18 mouse cellular contexts compared by ENCODE assay signal in genomic region chr1:23200460-23200859, GRCm38 (mm10).
A peak's percentile ranks its signal among the peaks of the same experiment; 100 is the strongest.
DNase-seq lines count a peak whose midpoint lies in the region; ATAC-seq and TF ChIP-seq lines count a peak whose summit lies in the region.
"Had no signal": no experiment of that assay in that cellular context is flagged by ENCODE, and none has a peak within 500 bp of the region (broad histone marks: within the 10 kb centered on the region; RNA-seq: fewer than 3 reads in every experiment).

No protein-coding gene starts in this region.

- 0 out of 2 replicates have a peak, but pooled peaks have one; percentile 27 for TF ChIP-seq POLR2A in heart, adult 2 months (IDR thresholded peaks at IDR 0.05; ENCODE audit: insufficient read depth, low read depth, low read length)
- no peak for TF ChIP-seq POLR2A in brain, embryonic 14.5 days (IDR thresholded peaks at IDR 0.05; ENCODE audit: borderline replicate concordance, extremely low read depth, insufficient read depth, insufficient read length, poor library complexity, severe bottlenecking)

- no peaks in the 10 kb centered on the region for H3K27me3 ChIP-seq in heart, adult 2 months (ENCODE audit: control insufficient read depth, insufficient read depth, low read length)
- H3K27me3 ChIP-seq in heart, embryonic 12.5 days (replicated peaks): no peaks in the 10 kb centered on the region
- H3K27me3 ChIP-seq in heart, embryonic 11.5 days (ENCODE audit: control insufficient read depth, insufficient read depth, low read length): no peaks in the 10 kb centered on the region
- no peaks in the 10 kb centered on the region for H3K27me3 ChIP-seq in lung, embryonic 15.5 days
- no peaks in the 10 kb centered on the region for H3K27me3 ChIP-seq in forebrain, embryonic 10.5 days (ENCODE audit: poor library complexity, severe bottlenecking)
- H3K27me3 ChIP-seq: forebrain, embryonic 15.5 days; heart, embryonic 13.5 days; liver, embryonic 12.5 days; megakaryocyte, embryonic 14.5 days; neural tube, embryonic 12.5 days had no signal

- no peak overlapping the region for H3K9ac ChIP-seq in heart, adult 2 months (ENCODE audit: low read depth, low read length)
- no peak overlapping the region for H3K9ac ChIP-seq in heart, embryonic 12.5 days
- H3K9ac ChIP-seq in heart, embryonic 11.5 days (ENCODE audit: low read depth, low read length): no peak overlapping the region
- H3K9ac ChIP-seq in lung, embryonic 15.5 days: no peak overlapping the region
- H3K9ac ChIP-seq: forebrain, embryonic 15.5 days; heart, embryonic 13.5 days; hindbrain, embryonic 14.5 days; liver, embryonic 12.5 days; neural tube, embryonic 12.5 days had no signal

- H3K27ac ChIP-seq in heart, adult 2 months: peak overlapping the region; percentile 75
- H3K27ac ChIP-seq in heart, embryonic 12.5 days (ENCODE audit: poor library complexity, severe bottlenecking): no peak overlapping the region
- no peak overlapping the region for H3K27ac ChIP-seq in heart, embryonic 11.5 days (ENCODE audit: low read depth, low read length)
- H3K27ac ChIP-seq in lung, embryonic 15.5 days: peak overlapping the region; percentile 32
- no peak overlapping the region for H3K27ac ChIP-seq in forebrain, embryonic 10.5 days
- H3K27ac ChIP-seq: forebrain, embryonic 15.5 days; heart, embryonic 13.5 days; hindbrain, embryonic 14.5 days; limb, embryonic 10.5 days; liver, embryonic 12.5 days; neural tube, embryonic 12.5 days had no signal

- peaks cover 18% of the 10 kb centered on the region for H3K36me3 ChIP-seq in heart, adult 2 months (ENCODE audit: control insufficient read depth, insufficient read depth, low read length)
- no peaks in the 10 kb centered on the region for H3K36me3 ChIP-seq in heart, embryonic 12.5 days
- no peaks in the 10 kb centered on the region for H3K36me3 ChIP-seq in heart, embryonic 11.5 days (ENCODE audit: control insufficient read depth, insufficient read depth, low read length)
- H3K36me3 ChIP-seq in lung, embryonic 15.5 days: no peaks in the 10 kb centered on the region
- no peaks in the 10 kb centered on the region for H3K36me3 ChIP-seq in forebrain, embryonic 10.5 days (replicated peaks)
- H3K36me3 ChIP-seq: forebrain, embryonic 15.5 days; heart, embryonic 13.5 days; limb, embryonic 10.5 days; liver, embryonic 12.5 days; neural tube, embryonic 12.5 days had no signal

- no peak overlapping the region for H3K4me3 ChIP-seq in heart, adult 2 months
- no peak overlapping the region for H3K4me3 ChIP-seq in heart, embryonic 12.5 days
- no peak overlapping the region for H3K4me3 ChIP-seq in heart, embryonic 11.5 days (ENCODE audit: low read depth, low read length)
- no peak overlapping the region for H3K4me3 ChIP-seq in lung, embryonic 15.5 days
- H3K4me3 ChIP-seq in forebrain, embryonic 10.5 days: no peak overlapping the region
- H3K4me3 ChIP-seq: forebrain, embryonic 15.5 days; heart, embryonic 13.5 days; limb, embryonic 10.5 days; liver, embryonic 12.5 days; megakaryocyte, embryonic 14.5 days; neural tube, embryonic 12.5 days had no signal

- no peak overlapping the region for H3K4me2 ChIP-seq in heart, embryonic 12.5 days
- peak overlapping the region; percentile 16; the same call in 1 of the 2 replicates for H3K4me2 ChIP-seq in heart, embryonic 11.5 days
- peak overlapping the region; percentile 17; the same call in 1 of the 2 replicates for H3K4me2 ChIP-seq in lung, embryonic 15.5 days
- H3K4me2 ChIP-seq: forebrain, embryonic 15.5 days; heart, embryonic 13.5 days; hindbrain, embryonic 14.5 days; liver, embryonic 12.5 days; neural tube, embryonic 12.5 days had no signal

- no peak for ATAC-seq in heart, embryonic 12.5 days (ENCODE audit: insufficient number of reproducible peaks, low FRiP score)
- no peak for ATAC-seq in heart, embryonic 11.5 days (replicated peaks; ENCODE audit: insufficient number of reproducible peaks, low FRiP score, low TSS enrichment)
- 0 out of 2 replicates have a peak, but pooled peaks have one; percentile 56 for ATAC-seq in lung, embryonic 15.5 days (ENCODE audit: borderline replicate concordance, extremely low read depth, low FRiP score, low TSS enrichment)
- ATAC-seq: forebrain, embryonic 15.5 days; liver, embryonic 12.5 days had no signal

- peak in 1 of 2 experiments; percentile 27 for DNase-seq in heart, adult 2 months
- peak; percentile 5 for DNase-seq in brain, embryonic 14.5 days (ENCODE audit: low read depth)
- DNase-seq in urinary bladder, postnatal 36 days (ENCODE audit: low spot score in 2 of 2): no peak
- DNase-seq in right cerebral cortex, postnatal 36 days (ENCODE audit: low spot score in 2 of 2): no peak
- no peak for DNase-seq in forebrain, embryonic 10.5 days (ENCODE audit: extremely low spot score, low spot score)
- DNase-seq: cerebellum, adult 9-10 months; right cerebral cortex, postnatal 14 days; thymus, adult 18-20 months had no signal

- TF ChIP-seq CTCF in heart, adult 2 months (IDR thresholded peaks at IDR 0.05): no peak
- no peak for TF ChIP-seq CTCF in brain, embryonic 14.5 days (IDR thresholded peaks at IDR 0.05; ENCODE audit: borderline replicate concordance, extremely low read depth, insufficient read depth, insufficient read length)

- H3K79me2 ChIP-seq in heart, adult 2 months (replicated peaks; ENCODE audit: control insufficient read depth, insufficient read depth, low read length): no peaks in the 10 kb centered on the region

- no peaks in the 10 kb centered on the region for H3K9me3 ChIP-seq in heart, embryonic 12.5 days (replicated peaks)
- H3K9me3 ChIP-seq in heart, embryonic 11.5 days (replicated peaks; ENCODE audit: control insufficient read depth, low read length): no peaks in the 10 kb centered on the region
- no peaks in the 10 kb centered on the region for H3K9me3 ChIP-seq in lung, embryonic 15.5 days
- H3K9me3 ChIP-seq in forebrain, embryonic 10.5 days: no peaks in the 10 kb centered on the region
- H3K9me3 ChIP-seq: forebrain, embryonic 15.5 days; heart, embryonic 13.5 days; limb, embryonic 10.5 days; liver, embryonic 12.5 days; megakaryocyte, embryonic 14.5 days; neural tube, embryonic 12.5 days had no signal

- TF ChIP-seq EP300 in heart, adult 2 months (IDR thresholded peaks at IDR 0.05; ENCODE audit: insufficient read depth, low read depth, low read length): 0 out of 2 replicates have a peak, but pooled peaks have one; percentile 31

- peaks cover 6% of the 10 kb centered on the region for H3K4me1 ChIP-seq in heart, adult 2 months (ENCODE audit: control insufficient read depth, insufficient read depth, low read length)
- peaks cover 15% of the 10 kb centered on the region for H3K4me1 ChIP-seq in heart, embryonic 12.5 days (replicated peaks)
- H3K4me1 ChIP-seq in heart, embryonic 11.5 days (ENCODE audit: control insufficient read depth, insufficient read depth, low read length): peaks cover 6% of the 10 kb centered on the region; the same call in 1 of the 2 replicates
- peaks cover 21% of the 10 kb centered on the region for H3K4me1 ChIP-seq in lung, embryonic 15.5 days
- H3K4me1 ChIP-seq in forebrain, embryonic 10.5 days: peaks cover 7% of the 10 kb centered on the region
- H3K4me1 ChIP-seq: limb, embryonic 10.5 days; liver, embryonic 12.5 days; megakaryocyte, embryonic 14.5 days; neural tube, embryonic 12.5 days had no signal

- 47% methylated on average over 4 of the region's 4 CpGs for WGBS in heart, adult 2 months
- 40% methylated on average over 4 of the region's 4 CpGs for WGBS in heart, embryonic 12.5 days
- WGBS in heart, embryonic 11.5 days (ENCODE audit: insufficient replicate concordance): 42% methylated on average over 4 of the region's 4 CpGs
- 20% methylated on average over 4 of the region's 4 CpGs for WGBS in lung, embryonic 15.5 days
- 68% methylated on average over 4 of the region's 4 CpGs for WGBS in forebrain, embryonic 10.5 days

- intact Hi-C loops in heart, adult 2 months (cut with DNase I): loop anchor here (1.0 to 5.0 kb wide), 4 partner anchors 16 to 91 kb away; no protein-coding TSS in a partner anchor

Comparison
In these comparisons a context has a peak if more than half of its experiments do, and no peak if none do; other contexts are left out.
1. H3K27ac ChIP-seq: peak in heart, adult 2 months (single experiment) and lung, embryonic 15.5 days (single experiment); none in heart, embryonic 12.5 days (single experiment), heart, embryonic 11.5 days (single experiment) and forebrain, embryonic 10.5 days (single experiment).